Mouse (Mus musculus) layer of hippocampus, adult 6 months (tissue): ENCODE results near the gene Erich4. TPM values are rescaled to one million over a fixed set of nuclear protein-coding genes. Genes with fewer than 3 reads are reported as not detected.

Source experiments
- long read RNA-seq, 2 experiments: library from polyadenylated mRNA; unstranded; transcript quantifications; one replicate each; pipeline ENCODE4 v2.0.0; 2019 to 2020
- polyA plus RNA-seq: library from polyadenylated mRNA; unstranded; fragments of <200 nt; fragmentation: Nextera tagmentation; gene quantifications from 2 replicates; pipeline ENCODE4 v1.2.3, GENCODE M21; 2021

Erich4 gene
- 0.26 TPM in 1 of 2 replicates, not detected in the other for polyA plus RNA-seq
- long read RNA-seq, experiment 1, result 0 reads
- long read RNA-seq, experiment 2, partial matches to known transcripts, result 0 of 1 reads
- long read RNA-seq, experiment 2, other reads (novel, unspliced or antisense), result 1 of 1 reads

DNA sequence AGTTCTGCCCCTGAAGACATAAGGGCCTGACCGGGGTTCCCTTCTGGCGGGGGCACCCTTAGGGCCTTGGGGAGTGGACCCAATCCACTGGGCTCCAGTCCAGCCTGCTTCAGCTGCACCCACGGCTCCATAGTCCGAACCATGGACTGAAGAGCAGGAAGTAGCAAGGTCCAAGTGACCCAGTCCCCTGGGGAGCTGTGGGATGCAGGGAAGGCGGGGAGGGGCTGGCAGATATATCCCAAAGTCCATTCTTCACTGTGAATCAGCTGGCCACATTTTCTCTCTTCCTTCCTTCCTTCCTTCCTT, at the start of gene Erich4:
Gene Erich4 (minus strand): TSS at position 187 of the 306 bp plus-strand sequence.

GRCm38 (mm10) chr7:25658657-25659472, 43.2 kb upstream of the Erich4 start, which contains the start of the genes Bckdha and Exosc5:
Bckdha (minus strand) TSS chr7:25658981.
Exosc5 (plus strand) TSS chr7:25659164.

GRCm38 (mm10) chr7:25626509-25627430, 11.1 kb upstream of the Erich4 start, which contains the start of gene B3gnt8:
B3gnt8 (plus strand) TSS chr7:25626654.

DNA sequence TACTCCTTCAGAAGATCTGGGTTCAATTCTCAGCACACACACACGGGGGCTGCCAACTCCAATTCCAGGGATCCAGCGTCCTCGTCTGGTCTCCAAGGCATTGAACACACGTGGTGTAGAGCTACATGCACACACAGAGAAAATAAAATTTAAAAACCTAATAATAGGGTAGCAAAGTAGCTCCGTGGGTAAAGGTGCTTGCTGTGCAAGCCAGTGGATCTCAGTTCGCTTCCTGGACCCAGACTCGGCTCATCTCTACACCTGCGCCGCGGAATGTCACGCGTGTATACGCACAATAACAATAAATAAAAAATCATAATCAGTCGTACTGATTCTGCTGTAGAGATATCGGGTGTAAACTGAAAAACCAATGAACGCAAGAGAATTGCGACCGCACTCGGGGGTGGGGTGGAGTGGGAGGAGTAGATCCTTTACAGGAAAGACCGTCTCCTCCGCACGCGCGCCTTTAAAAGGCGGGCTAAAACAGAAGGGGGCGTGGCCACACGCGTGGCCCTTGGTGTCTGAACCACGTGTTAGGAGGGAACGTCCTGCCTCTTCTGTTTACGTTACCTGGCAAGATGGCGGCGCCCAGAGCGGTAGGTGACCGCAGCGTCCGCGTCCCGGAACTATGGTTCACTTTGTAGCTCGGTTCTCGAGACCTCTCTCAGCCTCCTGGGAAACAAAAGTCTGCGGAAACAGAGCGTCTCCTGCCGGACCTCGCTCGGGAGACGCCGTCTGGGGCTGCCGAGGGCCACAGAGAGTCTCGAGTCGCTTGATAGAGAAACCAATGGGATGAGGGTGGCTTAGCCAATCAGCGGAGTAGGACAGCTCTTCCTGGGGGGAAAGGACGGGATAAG, 3.4 kb upstream of the Erich4 start, which contains the start of gene Dmac2:
Gene Dmac2 (plus strand): TSS at position 550 of the 857 bp plus-strand sequence.

Other genes with a start within 250 kb of the Erich4 start
- 0.21 TPM in 1 of 2 replicates, not detected in the other for gene Cnfn, start 246.2 kb downstream of the Erich4 start, polyA plus RNA-seq
- gene Lipe, start 217.2 kb downstream of the Erich4 start, polyA plus RNA-seq, result 5.1 and 5.6 TPM in 2 replicates
- gene Cxcl17, start 203.0 kb downstream of the Erich4 start, polyA plus RNA-seq, result not detected in 2 replicates
- 3.6 and 4.8 TPM in 2 replicates for gene Ceacam1, start 138.3 kb downstream of the Erich4 start, polyA plus RNA-seq
- 0.15 and 0.44 TPM in 2 replicates for gene Ceacam2, start 76.0 kb downstream of the Erich4 start, polyA plus RNA-seq
- 42.7 and 50.0 TPM in 2 replicates for gene Dmac2, start 3.5 kb upstream of the Erich4 start, polyA plus RNA-seq
- 0.19 and 0.45 TPM in 2 replicates for gene B3gnt8, start 10.8 kb upstream of the Erich4 start, polyA plus RNA-seq
- 30.5 TPM in 2 replicates for gene Bckdha, start 43.1 kb upstream of the Erich4 start, polyA plus RNA-seq
- 38.7 and 38.9 TPM in 2 replicates for gene Exosc5, start 43.3 kb upstream of the Erich4 start, polyA plus RNA-seq
- gene Tmem91, start 59.3 kb upstream of the Erich4 start, polyA plus RNA-seq, result 25.7 and 26.5 TPM in 2 replicates
- gene B9d2, start 64.9 kb upstream of the Erich4 start, polyA plus RNA-seq, result 45.1 and 47.8 TPM in 2 replicates
- gene Tgfb1, start 71.1 kb upstream of the Erich4 start, polyA plus RNA-seq, result 0.26 and 0.60 TPM in 2 replicates
- 40.0 and 50.9 TPM in 2 replicates for gene Ccdc97, start 103.2 kb upstream of the Erich4 start, polyA plus RNA-seq
- gene Hnrnpul1, start 138.9 kb upstream of the Erich4 start, polyA plus RNA-seq, result 7.5 and 9.4 TPM in 2 replicates
- gene Axl, start 172.8 kb upstream of the Erich4 start, polyA plus RNA-seq, result 17.1 and 18.5 TPM in 2 replicates
- 1.3 and 1.6 TPM in 2 replicates for gene Cyp2s1, start 201.0 kb upstream of the Erich4 start, polyA plus RNA-seq